Mouse (Mus musculus) neural tube, embryonic 12.5 days (tissue): ENCODE measurements at regions not wholly inside any gene's neighbourhood (a gene's known extent, or its start where the extent isn't known, plus 50 kb on each side); places are given as distances from the start of the nearest gene placed in this dataset.
A peak's percentile ranks its signal among the peaks of the same experiment; 100 is the strongest.

Experiments used
- ATAC-seq: fragments of 200-750 bp; cut with Nextera tagmentation; 2 replicates; pipeline ENCODE4 v1.8.0; 2017; ENCODE audit warnings: low read depth, mild to moderate bottlenecking, moderate TSS enrichment, moderate library complexity; ENCODE audit not compliant: low FRiP score
- H3K27ac ChIP-seq: fragments of 300-500 bp; sonication (generic); 2 replicates; pipeline ENCODE4 v1.5.1; 2016
- H3K27me3 ChIP-seq: fragments of 300-500 bp; sonication (generic); replicated peaks from 2 replicates; pipeline ENCODE4 v1.6.1; 2016; ENCODE audit warnings: mild to moderate bottlenecking
- H3K36me3 ChIP-seq: fragments of 300-500 bp; sonication (generic); 2 replicates; pipeline ENCODE4 v1.6.1; 2016; ENCODE audit warnings: mild to moderate bottlenecking
- H3K4me1 ChIP-seq: fragments of 300-500 bp; sonication (generic); 2 replicates; pipeline ENCODE4 v1.6.1; 2016
- H3K4me2 ChIP-seq: fragments of 300-500 bp; sonication (generic); replicated peaks from 2 replicates; pipeline ENCODE4 v1.6.1; 2016; ENCODE audit warnings: mild to moderate bottlenecking
- H3K4me3 ChIP-seq: fragments of 300-500 bp; sonication (generic); 2 replicates; pipeline ENCODE4 v1.5.1; 2016
- H3K9ac ChIP-seq: fragments of 300-500 bp; sonication (generic); 2 replicates; pipeline ENCODE4 v1.6.1; 2016; ENCODE audit warnings: mild to moderate bottlenecking
- H3K9me3 ChIP-seq: fragments of 300-500 bp; sonication (generic); 2 replicates; pipeline ENCODE4 v1.6.1; 2016; ENCODE audit warnings: mild to moderate bottlenecking
- WGBS: fragments of 180-500 bp; shearing (Covaris S2); methylation state at CpG from one replicate; pipeline ENCODE4 v1.1.7; 2016; 5-methylcytosine and 5-hydroxymethylcytosine counted together

DNA sequence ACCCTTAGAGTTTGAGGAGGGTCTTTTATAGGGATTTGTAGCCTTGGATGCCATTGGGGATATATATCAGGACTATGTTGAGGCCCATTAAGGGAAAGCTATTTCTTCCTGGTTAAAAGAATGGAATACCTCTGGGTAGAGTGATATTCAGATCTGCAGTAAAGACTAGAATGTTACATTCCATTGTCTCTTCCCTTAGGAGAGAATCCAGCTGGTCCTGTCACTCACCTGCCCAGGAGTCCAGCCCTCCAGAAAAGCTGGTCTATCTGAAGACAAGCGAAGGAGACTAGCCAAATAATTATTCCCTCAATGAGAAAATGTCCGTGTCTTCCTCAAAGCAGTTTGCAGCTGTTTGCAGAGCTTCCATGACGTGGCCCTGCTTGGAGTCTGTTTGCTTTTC, 308.3 kb downstream of the Cog6 start:
- Histone ChIP-seq H3K27ac (no peak overlapping the region), H3K9ac (no peak overlapping the region), H3K36me3 (no peaks in the 10 kb centered on the region), H3K4me1 (no peaks in the 10 kb centered on the region), H3K9me3 (no peaks in the 10 kb centered on the region), H3K27me3 (no peaks in the 10 kb centered on the region), H3K4me3 (no peak overlapping the region), H3K4me2 (no peak overlapping the region)
- WGBS, result 80% methylated on average over 3 of the region's 3 CpGs
- no peak for ATAC-seq

DNA sequence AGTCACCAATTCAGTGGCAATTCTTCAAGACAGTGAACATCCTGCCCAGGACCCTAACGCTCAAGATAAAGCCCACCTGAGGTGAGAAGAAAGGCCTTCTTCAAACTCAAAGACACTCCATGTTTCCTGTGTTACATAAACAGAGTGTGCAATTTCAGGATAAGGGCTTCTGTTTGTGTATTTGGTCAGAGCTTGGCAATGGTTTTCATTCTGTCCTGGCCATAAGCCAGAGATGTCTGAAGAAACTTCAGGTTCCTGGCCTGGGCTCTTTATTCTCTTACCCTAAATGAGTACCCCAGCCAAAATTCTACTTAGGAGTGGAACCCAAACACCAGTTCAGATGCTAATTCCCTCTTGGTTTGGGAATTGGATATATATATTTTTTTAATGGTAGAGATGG, 308.7 kb downstream of the Cog6 start:
- 69% methylated on average over 1 of the region's 1 CpGs for WGBS
- Histone ChIP-seq H3K36me3 (no peaks in the 10 kb centered on the region), H3K9me3 (no peaks in the 10 kb centered on the region), H3K27ac (no peak overlapping the region), H3K4me2 (no peak overlapping the region), H3K4me1 (no peaks in the 10 kb centered on the region), H3K27me3 (no peaks in the 10 kb centered on the region), H3K4me3 (no peak overlapping the region), H3K9ac (no peak overlapping the region)
- no peak for ATAC-seq

DNA sequence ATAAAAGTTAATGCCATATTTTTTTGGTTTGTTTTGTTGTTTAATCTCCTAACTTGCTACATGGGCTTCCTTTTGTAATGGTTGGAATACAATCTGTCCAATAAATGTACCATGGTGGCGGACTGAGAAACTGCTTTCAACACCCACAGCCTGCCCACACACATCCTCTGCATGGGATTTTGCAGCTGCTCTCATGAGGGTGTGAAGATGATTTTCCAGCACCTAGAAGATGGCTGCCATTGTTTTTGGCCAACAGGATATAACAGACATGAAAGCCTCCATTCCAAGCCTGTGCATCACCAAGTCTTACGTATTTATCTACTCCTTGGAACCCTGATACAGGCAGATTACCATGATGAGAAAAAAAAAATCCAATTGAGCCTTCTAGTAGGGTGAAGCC, 310.4 kb downstream of the Cog6 start:
- Histone ChIP-seq H3K4me1 (no peaks in the 10 kb centered on the region), H3K27me3 (no peaks in the 10 kb centered on the region), H3K9ac (no peak overlapping the region), H3K4me3 (no peak overlapping the region), H3K9me3 (no peaks in the 10 kb centered on the region), H3K27ac (no peak overlapping the region), H3K4me2 (no peak overlapping the region), H3K36me3 (no peaks in the 10 kb centered on the region)
- ATAC-seq, result no peak
- WGBS, result 91% methylated on average over 2 of the region's 2 CpGs

DNA sequence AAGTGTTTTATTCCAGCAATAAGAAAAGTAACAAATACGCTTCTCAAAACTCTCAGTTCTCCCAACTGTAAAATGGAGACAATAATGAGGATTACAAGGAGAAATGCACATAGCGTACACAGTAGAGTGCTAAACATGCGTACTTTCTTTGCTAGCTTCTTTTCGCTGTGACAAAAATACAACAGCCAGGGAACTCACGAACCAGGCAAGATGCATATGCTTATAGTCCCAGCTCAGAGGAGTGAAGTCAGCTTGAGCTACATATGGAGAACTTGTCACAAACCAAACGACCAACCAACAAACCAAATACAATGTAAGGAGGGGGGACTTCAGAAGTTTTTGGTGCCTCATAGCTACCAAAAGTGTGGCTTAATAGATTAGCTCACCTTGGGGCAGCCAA, 313.3 kb downstream of the Cog6 start:
- no peaks in the 10 kb centered on the region for H3K9me3 ChIP-seq
- H3K9ac ChIP-seq, result no peak overlapping the region
- H3K4me3 ChIP-seq, result no peak overlapping the region
- ATAC-seq, result no peak
- H3K4me2 ChIP-seq, result no peak overlapping the region
- no peaks in the 10 kb centered on the region for H3K27me3 ChIP-seq
- H3K27ac ChIP-seq, result no peak overlapping the region
- WGBS, result 88% methylated on average over 6 of the region's 6 CpGs
- H3K36me3 ChIP-seq, result no peaks in the 10 kb centered on the region
- no peaks in the 10 kb centered on the region for H3K4me1 ChIP-seq

DNA sequence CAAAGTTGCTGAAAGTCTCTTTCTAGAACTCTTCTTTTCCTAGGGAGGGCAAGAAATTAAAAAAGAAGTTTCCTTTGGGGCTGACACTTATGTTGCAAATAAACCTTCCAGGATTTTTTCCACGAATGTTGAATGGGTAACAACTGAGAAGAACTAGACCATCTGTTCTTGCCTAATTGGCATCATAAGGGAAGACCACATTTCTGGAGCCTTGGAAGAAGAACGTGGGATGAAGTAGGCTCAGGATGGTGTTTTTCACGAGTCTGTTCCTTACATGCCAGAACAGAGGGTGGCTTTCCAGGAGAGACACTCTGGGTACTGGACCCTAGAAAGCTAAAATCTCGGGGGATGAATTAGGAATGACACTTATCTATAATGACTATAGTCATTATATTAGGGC, 314.1 kb downstream of the Cog6 start:
- Histone ChIP-seq H3K27me3 (no peaks in the 10 kb centered on the region), H3K27ac (no peak overlapping the region), H3K9ac (no peak overlapping the region), H3K36me3 (no peaks in the 10 kb centered on the region), H3K4me1 (no peaks in the 10 kb centered on the region), H3K9me3 (no peaks in the 10 kb centered on the region), H3K4me3 (no peak overlapping the region), H3K4me2 (no peak overlapping the region)
- ATAC-seq, result no peak
- 83% methylated on average over 4 of the region's 4 CpGs for WGBS

DNA sequence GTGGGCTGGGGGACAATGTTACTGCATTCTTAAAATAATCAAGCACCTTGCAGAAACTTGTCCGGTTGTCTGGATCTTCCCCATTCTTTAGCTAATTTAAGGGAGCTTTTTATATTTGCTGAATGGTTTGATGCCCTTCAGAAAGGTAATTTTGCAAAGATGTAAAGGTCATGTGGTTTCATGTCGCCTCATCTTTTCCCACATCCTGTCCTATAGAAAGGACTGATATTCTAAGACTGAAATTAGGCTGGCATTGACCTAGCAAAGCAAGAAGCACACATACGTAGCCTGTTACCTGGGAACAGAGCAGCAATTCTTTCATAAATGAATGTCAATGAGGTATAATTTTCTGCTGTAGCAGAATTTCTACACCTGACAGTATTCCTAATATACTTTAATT, 315.4 kb downstream of the Cog6 start:
- H3K27ac ChIP-seq, result no peak overlapping the region
- H3K4me1 ChIP-seq, result no peaks in the 10 kb centered on the region
- H3K9me3 ChIP-seq, result no peaks in the 10 kb centered on the region
- H3K9ac ChIP-seq, result no peak overlapping the region
- H3K27me3 ChIP-seq, result no peaks in the 10 kb centered on the region
- no peak for ATAC-seq
- H3K4me3 ChIP-seq, result no peak overlapping the region
- H3K4me2 ChIP-seq, result no peak overlapping the region
- H3K36me3 ChIP-seq, result no peaks in the 10 kb centered on the region
- WGBS, result 84% methylated on average over 3 of the region's 3 CpGs

DNA sequence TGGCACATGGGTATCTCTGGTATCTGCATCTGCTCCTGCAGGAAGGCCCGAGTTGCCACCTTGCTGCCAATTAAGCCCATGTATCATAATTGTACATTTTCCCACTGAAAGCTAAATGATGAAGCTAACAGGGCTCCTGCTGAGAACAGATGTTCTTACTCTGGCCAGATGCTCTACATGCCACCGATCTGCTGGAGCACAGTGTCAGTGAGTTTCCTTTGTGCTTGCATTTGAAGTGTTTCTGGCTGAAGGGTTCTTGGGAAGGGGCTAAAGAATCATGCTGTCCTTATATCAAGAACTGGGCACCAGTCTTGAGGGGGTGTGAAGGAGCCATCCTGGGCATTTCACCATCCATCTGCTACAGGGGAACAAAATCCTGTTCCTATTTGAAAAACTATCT, 323.2 kb downstream of the Cog6 start:
- Histone ChIP-seq H3K4me1 (no peaks in the 10 kb centered on the region), H3K9ac (no peak overlapping the region), H3K9me3 (no peaks in the 10 kb centered on the region), H3K36me3 (no peaks in the 10 kb centered on the region), H3K4me3 (no peak overlapping the region), H3K27me3 (no peaks in the 10 kb centered on the region), H3K27ac (no peak overlapping the region), H3K4me2 (no peak overlapping the region)
- no peak for ATAC-seq
- 72% methylated on average over 2 of the region's 2 CpGs for WGBS

DNA sequence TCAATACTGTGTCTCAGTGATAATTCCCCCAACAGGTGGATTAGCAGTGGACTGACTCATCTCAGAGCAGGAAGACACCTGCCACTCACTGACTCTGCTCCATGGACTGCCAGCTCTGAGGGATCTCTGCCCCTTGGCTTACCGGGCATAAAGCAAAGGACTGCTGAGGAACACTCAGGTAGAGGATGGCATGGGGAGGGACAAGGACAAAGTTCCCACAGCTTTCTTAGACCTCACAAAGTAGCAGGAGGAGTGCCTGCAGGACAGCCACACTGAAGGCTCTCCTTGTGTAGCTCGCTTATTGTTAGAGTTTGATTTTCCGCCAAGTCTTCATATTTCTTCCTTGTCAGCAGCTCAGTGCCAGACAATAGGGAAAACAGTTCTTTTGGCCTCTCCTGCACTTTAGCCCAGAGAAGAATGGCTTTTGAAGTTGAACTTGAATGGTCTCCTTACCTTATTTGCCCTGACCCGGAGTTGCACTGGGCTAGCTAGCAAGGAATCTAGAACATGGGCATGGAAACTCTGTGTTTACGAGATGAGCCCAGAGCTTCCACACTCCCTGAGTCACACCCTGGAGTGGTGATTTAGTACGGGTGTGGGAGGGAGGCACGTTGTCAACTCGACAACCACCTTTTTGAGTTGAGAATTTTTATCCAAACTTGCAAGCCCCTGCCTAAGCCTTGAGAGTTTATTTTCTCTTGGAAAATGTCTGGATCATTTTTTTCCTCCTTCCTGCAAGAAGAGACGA, 331.4 kb downstream of the Cog6 start:
- no peaks in the 10 kb centered on the region for H3K36me3 ChIP-seq
- H3K4me1 ChIP-seq, result peaks cover 8% of the 10 kb centered on the region; the same call in 1 of the 2 replicates
- H3K9me3 ChIP-seq, result no peaks in the 10 kb centered on the region
- no peak overlapping the region for H3K27ac ChIP-seq
- no peak overlapping the region for H3K9ac ChIP-seq
- no peak for ATAC-seq
- no peak overlapping the region for H3K4me2 ChIP-seq
- peaks cover 26% of the 10 kb centered on the region; the same call in 1 of the 2 replicates for H3K27me3 ChIP-seq
- no peak overlapping the region for H3K4me3 ChIP-seq
- WGBS, result 40% methylated on average over 9 of the region's 9 CpGs

DNA sequence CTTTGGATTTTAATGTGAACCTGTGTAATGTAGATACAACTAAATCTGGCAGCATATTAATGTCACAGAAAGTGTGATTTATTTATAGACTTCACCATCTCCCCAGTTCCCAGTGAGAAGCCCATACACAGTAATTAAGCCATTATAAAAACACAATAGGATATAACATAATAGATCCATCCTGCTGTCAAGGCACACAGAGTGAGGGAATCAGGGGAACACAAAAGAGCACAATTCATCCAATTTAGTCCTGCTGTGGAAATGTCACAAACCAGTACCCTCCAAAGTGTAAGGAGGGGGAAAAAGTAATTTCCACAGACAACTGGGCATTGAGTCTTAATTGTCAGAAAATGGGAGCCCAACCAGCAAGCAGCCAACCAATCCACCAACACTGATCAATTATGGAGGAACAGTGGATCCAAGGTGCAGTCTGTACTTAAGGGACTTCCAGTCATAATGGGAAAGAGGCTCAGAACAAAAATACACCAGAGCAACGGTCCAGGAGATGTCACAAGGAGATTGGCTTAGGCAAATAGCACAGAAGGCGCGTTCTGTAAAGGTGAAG, 336.1 kb downstream of the Cog6 start:
- Histone ChIP-seq H3K4me2 (no peak overlapping the region), H3K9ac (no peak overlapping the region), H3K4me3 (no peak overlapping the region), H3K4me1 (peaks cover 8% of the 10 kb centered on the region; the same call in 1 of the 2 replicates), H3K9me3 (peaks cover 10% of the 10 kb centered on the region), H3K36me3 (no peaks in the 10 kb centered on the region), H3K27ac (no peak overlapping the region), H3K27me3 (peaks cover 31% of the 10 kb centered on the region)
- WGBS, result 52% methylated on average over 3 of the region's 3 CpGs
- 0 out of 2 replicates have a peak, but pooled peaks have one; percentile 21 for ATAC-seq

DNA sequence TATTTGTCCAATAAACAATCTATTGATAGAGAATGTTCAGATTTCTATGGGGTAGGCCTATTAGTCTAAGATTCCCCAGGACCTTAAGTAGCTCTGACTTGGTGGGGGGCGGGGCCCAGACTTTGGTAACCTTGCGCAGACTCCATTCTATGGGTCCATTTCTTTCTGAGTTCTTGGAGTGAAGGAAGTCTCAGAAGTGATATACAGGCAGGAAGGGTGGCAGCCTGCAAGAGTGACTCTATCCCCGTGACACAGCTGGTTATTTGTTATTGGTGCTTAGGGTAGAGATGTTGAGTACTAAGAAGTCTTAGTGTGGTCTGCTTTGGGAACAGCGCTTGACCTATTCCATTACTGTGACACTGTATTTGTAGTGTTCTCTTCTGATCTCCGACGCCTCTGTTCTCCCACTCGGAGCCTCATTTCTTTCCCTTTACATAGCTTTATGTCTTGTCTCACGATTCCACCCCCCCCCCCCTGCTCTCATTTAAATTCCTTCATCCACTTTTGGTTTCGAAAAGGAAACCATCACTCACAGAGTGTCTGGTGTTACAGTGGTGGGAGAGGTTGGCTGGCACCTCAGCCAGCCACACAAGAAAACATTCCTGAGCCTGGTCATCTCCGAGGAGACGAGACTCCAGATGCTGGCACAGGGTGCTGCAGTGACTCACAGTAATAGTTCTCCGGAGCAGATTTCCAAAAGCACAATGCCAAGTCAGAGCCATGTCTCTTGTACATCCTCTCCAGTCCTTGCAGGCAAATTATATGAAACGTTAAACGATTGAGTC, 340.0 kb downstream of the Cog6 start:
- Histone ChIP-seq H3K4me1 (0 out of 2 replicates have a peak, but pooled peaks cover 3% of the 10 kb centered on the region), H3K36me3 (no peaks in the 10 kb centered on the region), H3K9me3 (peaks cover 10% of the 10 kb centered on the region), H3K27ac (no peak overlapping the region), H3K4me3 (no peak overlapping the region), H3K27me3 (peaks cover 16% of the 10 kb centered on the region), H3K4me2 (no peak overlapping the region), H3K9ac (no peak overlapping the region)
- WGBS, result 79% methylated on average over 14 of the region's 14 CpGs
- ATAC-seq, result no peak

DNA sequence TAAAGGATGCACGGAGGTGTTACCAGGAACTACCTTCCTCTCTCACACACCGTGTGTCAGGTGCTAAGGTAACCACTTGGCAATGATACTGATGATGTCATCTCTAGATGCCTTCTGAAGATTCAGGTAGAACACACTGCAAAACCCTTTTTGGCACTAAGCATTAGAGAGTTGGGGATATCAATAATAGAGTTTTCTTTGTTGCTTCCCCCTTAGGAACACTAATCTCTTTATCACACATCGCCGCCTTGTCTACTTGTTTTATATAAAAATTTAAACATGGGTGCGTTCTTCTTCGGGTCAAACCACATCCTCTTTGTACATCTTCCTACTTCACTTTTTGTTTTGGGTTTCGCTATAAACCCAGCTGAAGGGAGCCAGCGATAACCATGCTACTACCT, 346.4 kb downstream of the Cog6 start:
- H3K4me1 ChIP-seq, result no peaks in the 10 kb centered on the region
- no peak overlapping the region for H3K4me3 ChIP-seq
- H3K36me3 ChIP-seq, result no peaks in the 10 kb centered on the region
- peaks cover 7% of the 10 kb centered on the region; the same call in 1 of the 2 replicates for H3K27me3 ChIP-seq
- no peak overlapping the region for H3K4me2 ChIP-seq
- no peak overlapping the region for H3K9ac ChIP-seq
- H3K9me3 ChIP-seq, result no peaks in the 10 kb centered on the region
- H3K27ac ChIP-seq, result no peak overlapping the region
- no peak for ATAC-seq
- 95% methylated on average over 8 of the region's 8 CpGs for WGBS

DNA sequence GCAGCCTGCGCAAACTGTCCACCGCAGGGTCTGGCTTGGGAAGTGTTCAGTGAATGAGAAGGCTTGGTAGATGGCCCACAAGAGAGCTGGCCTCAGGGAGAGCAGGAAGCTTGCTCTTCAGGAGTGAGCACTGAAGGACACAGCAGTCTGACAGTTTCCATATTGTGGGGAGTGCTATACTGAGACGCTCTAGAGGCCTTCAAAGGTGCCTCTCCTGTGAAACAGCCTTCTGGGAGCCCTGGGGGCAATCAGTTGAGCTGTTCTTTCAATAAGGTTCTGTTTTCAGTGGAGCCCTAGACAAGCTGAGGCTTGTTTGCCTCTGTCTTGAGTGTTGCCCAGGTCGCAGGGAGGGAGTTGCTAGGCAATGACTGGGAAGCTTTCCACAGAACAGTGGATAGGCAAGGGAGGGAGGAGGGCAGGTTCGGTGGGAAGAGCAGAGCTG, 353.9 kb downstream of the Cog6 start:
- no peak overlapping the region for H3K4me2 ChIP-seq
- H3K9ac ChIP-seq, result no peak overlapping the region
- H3K9me3 ChIP-seq, result no peaks in the 10 kb centered on the region
- H3K4me3 ChIP-seq, result no peak overlapping the region
- H3K27me3 ChIP-seq, result 0 out of 2 replicates have a peak, but pooled peaks cover 3% of the 10 kb centered on the region
- no peaks in the 10 kb centered on the region for H3K36me3 ChIP-seq
- no peak overlapping the region for H3K27ac ChIP-seq
- H3K4me1 ChIP-seq, result 0 out of 2 replicates have a peak, but pooled peaks cover 6% of the 10 kb centered on the region
- no peak for ATAC-seq
- 51% methylated on average over 5 of the region's 5 CpGs for WGBS
